Mouse (Mus musculus) CD4-positive, CD25-positive, alpha-beta regulatory T cell, adult 2 months (primary cell): Measurements from ENCODE around the gene Pth1r.

Experiments
- DNase-seq: peaks from one replicate; pipeline ENCODE4 v3.0.0-alpha.2; 2012; ENCODE audit warnings: low read depth, low spot score

The Pth1r gene

DNA sequence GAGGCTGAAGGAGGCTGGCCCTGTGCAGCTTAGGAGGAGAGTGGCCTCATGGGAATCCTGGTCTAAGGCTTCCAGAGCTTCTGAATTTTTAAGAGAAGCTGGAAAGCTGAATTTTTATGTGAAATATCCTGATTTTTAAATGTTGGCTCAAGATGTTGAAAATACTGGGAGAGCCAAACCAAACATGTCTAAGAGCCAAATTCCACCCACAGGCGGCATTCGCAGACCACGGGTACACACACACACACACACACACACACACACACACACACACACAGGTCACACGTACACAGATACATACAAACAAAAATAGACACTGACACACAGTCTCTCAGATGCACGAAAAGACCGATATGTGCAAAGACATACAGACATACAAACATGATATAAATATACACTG lies 28.9 kb downstream of the Pth1r start:
- DNase-seq: no peak

- DNase-seq: peak; percentile 69
Measured at GRCm38 (mm10) chr9:110716775-110717174, 30.2 kb downstream of the Pth1r start.

DNA sequence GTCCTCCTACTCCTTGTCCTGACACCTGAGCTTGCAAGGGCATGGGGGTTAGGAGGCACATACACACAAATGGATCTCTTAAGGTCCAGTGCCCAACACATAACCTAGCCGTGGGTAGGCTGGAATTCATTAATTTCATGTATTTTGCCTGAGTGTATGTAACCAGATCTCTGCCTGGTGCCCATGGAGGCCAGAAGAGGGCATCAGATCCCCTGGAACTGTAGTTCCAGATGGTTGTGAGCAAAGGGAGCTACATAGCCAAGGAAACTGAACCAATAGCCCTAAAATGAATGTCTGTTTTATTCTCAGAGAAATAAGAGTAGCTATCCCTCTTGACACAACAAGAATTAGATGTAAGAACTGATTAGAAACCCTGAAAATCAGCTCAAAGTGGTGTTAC lies 31.5 kb downstream of the Pth1r start:
- DNase-seq: no peak

GRCm38 (mm10) chr9:110713389-110713788 lies 33.6 kb downstream of the Pth1r start:
- DNase-seq: no peak

- DNase-seq: no peak
Measured at GRCm38 (mm10) chr9:110712545-110712944, 34.4 kb downstream of the Pth1r start.

DNA sequence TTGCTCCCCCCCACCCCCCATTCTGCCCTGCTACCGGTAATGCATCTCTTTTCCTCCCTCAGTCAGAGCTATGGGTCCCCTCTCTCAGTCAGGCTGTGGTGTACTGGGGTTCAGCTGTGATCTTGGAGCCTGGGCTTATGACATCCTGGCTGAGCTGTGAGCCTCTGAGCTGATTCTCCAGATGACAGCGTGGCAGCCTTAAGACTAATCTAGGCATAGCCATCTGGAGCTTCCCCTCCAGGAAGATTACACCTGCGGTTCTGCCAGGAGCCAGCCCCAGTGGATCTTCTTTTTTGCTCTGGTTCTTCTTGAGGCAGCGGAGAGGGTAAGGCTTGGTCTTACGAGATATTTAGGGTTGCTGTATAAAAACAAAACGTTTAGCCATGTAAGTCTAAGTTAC lies 34.9 kb downstream of the Pth1r start:
- no peak for DNase-seq

DNA sequence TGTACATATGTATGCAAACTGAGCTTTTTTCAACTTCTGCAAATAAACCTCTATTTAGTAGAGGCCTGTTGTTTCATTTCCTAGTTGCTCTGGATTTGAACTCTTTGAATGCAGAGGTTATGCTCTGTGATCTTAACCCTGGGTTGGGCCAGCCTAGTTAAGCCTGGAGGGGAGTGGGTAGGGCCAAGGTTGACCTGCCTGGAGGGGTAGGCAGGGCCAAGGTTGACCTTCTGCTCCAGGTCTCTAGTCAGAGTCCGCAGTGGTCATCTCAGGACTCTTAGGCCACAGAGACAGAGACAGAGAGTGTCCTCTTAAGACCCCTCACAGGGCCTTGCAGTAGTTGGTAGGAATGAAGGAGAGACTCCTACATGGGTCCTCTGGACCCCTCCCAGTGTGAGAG lies 35.4 kb downstream of the Pth1r start:
- DNase-seq: no peak

DNA sequence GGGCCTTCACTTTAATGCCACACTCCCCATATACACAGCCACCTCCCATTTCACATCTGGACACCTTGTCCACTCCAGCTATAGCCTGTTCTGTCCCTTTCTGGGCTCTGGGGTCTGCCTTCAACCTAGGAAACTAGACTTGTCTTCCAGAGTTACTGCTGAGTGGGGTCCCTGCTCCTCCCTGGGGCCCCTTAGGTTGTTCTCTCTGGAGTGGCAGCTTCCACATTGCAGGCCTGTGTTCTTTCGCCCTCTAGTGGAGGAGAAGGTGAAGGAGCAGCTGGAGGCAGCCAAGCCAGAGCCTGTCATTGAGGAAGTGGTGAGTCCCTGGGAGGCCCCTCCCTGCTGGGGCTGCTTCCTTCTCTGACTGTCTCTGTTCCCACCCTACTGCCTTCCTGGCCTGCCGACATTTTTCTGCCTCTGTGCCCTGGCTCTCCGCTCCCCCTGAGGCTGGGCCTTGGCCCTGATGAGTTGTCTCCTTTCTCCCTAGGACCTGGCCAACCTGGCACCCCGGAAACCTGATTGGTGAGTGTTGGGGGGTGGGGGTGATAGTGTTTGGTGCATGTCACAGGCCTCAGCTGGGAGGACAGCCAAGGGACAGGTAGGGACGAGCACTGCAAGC lies 37.2 kb downstream of the Pth1r start:
- peak; percentile 90 for DNase-seq

DNA sequence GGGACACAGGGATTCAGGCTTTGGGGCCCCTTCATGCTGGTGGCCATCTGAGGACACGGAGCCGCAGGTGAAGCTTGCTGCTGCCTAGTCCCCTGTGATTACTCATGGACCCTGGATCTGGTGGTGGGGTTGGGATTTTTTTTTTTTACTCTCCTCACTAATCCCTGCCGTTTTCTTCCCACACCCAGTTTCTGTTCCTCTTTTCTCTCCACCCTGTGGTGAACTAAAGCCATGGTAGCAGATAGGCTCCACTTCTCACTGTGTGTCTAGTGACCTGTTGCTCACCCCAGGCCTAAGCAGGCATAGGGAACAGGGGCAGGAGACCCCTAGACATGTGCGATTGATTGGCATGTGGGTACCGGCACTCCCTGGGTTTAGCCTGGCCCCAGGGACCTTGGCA lies 40.2 kb downstream of the Pth1r start:
- no peak for DNase-seq

GRCm38 (mm10) chr9:110703951-110704350 lies 43.0 kb downstream of the Pth1r start:
- no peak for DNase-seq

DNA sequence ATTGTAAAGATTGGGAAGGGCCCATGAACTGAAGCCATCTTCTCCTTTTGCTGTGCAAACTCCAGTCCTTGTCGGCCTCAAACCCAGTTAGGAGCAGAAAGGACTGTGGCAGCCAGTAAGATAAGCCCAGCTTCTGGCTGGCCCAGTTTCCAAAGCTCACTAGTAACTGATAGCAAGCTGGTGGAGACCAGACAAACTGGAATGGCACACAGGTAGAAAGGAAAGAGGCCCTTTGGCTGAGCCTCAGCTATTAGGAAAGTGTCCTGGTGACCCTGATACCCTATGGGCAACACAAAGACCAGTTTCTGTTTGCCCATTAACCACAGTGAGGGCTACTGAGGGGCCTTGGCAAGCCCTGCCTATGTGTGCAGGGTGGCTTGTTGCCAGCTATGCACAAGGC lies 44.1 kb downstream of the Pth1r start:
- DNase-seq: no peak

GRCm38 (mm10) chr9:110701114-110702032 lies 45.6 kb downstream of the Pth1r start:
- no peak for DNase-seq

DNA sequence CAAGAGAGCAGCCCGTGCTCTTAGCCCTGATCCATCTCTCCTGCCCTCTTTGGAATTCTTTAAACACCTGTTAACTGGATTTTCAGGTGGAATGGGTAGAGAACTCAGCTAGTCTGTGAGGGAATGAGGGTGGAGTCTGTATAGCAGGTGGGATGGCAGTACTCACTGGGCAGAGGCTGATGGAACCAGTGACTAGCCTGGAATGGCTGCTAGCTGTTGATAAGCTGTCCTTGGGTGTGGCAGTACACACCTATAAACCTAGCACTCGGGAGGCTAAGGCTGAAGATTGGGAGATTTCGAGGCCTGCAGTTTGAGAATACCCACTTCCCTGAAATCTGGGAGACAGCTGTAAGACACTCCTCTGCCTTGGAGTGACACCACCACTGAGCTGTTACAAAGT lies 47.4 kb downstream of the Pth1r start:
- DNase-seq: no peak

GRCm38 (mm10) chr9:110697465-110697864 lies 49.5 kb downstream of the Pth1r start:
- DNase-seq: no peak

GRCm38 (mm10) chr9:110696427-110696826 lies 50.5 kb downstream of the Pth1r start:
- DNase-seq: no peak

- DNase-seq: no peak
Measured at GRCm38 (mm10) chr9:110695165-110695755, 51.7 kb downstream of the Pth1r start.

- no peak for DNase-seq
Measured at GRCm38 (mm10) chr9:110689261-110689779, 57.6 kb downstream of the Pth1r start.

DNA sequence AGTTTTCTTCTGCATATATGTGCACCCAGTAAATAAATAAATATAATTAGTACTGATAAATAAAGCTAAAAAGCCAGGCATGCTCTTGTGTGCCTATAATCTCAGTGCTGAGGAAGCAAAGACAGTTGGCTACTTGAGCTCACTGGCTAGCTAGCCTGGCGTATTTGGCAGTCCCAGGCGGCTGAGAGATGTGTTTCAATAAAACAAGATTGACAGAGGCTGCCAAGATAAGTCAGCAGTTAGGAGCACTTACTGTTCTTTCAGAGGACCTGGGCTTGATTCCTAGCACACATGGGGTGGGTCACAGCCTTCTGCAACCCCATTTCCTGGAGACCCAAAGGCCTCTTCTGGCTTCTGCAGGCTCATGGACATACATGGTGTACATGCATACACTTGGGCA lies 59.1 kb downstream of the Pth1r start:
- DNase-seq: no peak

GRCm38 (mm10) chr9:110687061-110687460 lies 59.9 kb downstream of the Pth1r start:
- no peak for DNase-seq

GRCm38 (mm10) chr9:110686472-110686871 lies 60.5 kb downstream of the Pth1r start:
- no peak for DNase-seq

DNA sequence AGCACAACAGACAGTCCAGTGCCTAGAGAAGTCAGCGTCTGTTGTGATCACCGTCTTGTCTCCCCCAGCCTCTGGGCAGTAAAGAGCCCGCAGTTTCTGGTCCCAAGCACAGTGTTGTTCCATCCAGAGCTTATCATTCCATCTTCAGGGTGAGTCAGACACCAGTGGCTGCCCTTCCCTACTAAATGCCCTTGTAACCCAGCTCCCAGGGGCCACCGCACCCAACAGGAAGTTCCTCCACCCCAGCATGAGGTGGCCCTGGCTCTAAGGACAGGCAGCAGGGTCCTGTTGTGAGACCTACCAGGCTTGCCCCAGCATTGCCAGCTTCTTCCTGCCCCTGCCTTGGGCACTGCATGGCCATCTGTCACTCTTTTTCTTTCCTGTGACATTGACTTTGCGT lies 61.4 kb downstream of the Pth1r start:
- peak; percentile 41 for DNase-seq

- DNase-seq: peak; percentile 64
Measured at GRCm38 (mm10) chr9:110685187-110685586, 61.8 kb downstream of the Pth1r start.
